Mouse (Mus musculus): ENCODE results near the gene Grb7. TPM values are rescaled to one million over a fixed set of nuclear protein-coding genes. Genes with fewer than 3 reads are reported as not detected.
A peak's percentile ranks its signal among the peaks of the same experiment; 100 is the strongest.

The Grb7 gene
- polyA plus RNA-seq, 1 experiment from 2014 or later: 0.60 TPM

DNA sequence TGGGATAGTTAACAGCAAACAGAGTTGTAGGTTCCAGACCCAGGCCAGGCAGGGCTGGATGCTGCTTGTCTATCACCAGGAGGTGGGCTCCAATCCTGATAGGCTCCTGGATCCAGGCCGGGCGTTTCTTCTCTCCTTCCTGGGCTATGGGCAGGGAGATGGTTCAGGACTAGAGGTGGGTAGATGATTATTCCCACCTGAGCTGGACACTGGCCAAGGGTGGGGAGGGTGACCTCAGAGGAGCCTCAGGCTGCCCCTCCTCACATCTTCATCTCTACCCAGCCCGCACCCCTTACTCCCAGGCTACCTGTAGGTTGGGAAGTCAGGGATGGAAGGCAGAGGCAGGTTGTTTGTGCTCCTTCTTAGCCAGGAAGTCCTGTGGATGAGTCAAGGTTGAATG, 3.2 kb downstream of the Grb7 start:
- Histone ChIP-seq H3K27ac (ENCODE audit: low read depth, low read length) (no peak overlapping the region), H3K4me3 (ENCODE audit: low read depth, low read length) (no peak overlapping the region), H3K36me3 (ENCODE audit: control insufficient read depth, insufficient read depth, low read length) (no peaks in the 10 kb centered on the region), H3K4me2 (no peak overlapping the region), H3K9me3 (ENCODE audit: control insufficient read depth, low read length) (no peaks in the 10 kb centered on the region), H3K27me3 (ENCODE audit: control insufficient read depth, insufficient read depth, low read length) (peaks cover 12% of the 10 kb centered on the region), H3K4me1 (ENCODE audit: control insufficient read depth, insufficient read depth, low read length) (0 out of 2 replicates have a peak, but pooled peaks cover 2% of the 10 kb centered on the region), H3K9ac (ENCODE audit: low read length) (no peak overlapping the region)
- ATAC-seq (ENCODE audit: low FRiP score) (no peak), DNase-seq (ENCODE audit: low spot score, missing footprints) (no peak)
- 79% methylated on average over 3 of the region's 3 CpGs for WGBS

DNA sequence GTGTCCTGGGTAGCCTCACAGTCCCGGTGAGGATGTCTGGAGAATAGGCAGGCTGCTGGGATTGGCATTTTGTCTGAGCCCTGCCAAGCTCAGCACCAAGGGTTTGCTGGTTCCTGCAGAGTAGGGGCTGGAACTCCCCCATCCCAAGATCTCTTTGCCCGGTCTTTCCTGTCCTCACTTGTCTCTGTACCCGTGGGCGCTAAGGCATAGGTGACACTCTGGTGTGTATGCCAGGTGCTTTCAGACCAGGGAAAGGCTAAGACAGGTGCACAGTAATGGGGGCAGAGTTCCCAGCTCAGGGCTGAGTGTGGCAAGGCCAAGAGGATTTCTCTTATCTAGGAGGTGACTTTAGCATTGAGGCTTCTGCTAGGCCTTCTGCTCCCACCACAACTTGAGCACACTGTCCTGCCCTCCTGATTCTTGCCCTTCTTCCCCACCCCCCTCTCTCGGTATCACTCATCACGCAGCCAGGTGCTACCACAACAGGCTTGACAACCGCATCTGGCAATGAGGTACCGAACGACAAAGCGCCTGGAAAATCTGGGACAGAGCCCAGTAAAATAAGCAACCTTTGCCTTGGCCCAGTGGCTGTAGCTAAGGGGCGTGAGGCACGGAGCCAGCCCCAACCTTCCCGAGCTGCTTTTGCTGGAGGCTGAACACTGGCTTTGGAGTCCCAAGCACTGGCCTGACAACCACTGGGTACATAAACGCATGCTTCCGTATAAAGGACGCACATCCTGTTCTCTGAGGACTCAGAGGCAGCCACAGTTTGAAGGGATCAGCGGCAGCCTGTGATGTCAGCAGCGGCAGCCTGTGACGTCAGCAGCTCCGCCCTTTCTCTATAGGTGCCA, 4.0 kb downstream of the Grb7 start:
- DNase-seq (ENCODE audit: low spot score, missing footprints): no peak
- Histone ChIP-seq H3K27me3 (ENCODE audit: control insufficient read depth, insufficient read depth, low read length) (peaks cover 12% of the 10 kb centered on the region), H3K4me2 (no peak overlapping the region), H3K27ac (ENCODE audit: low read depth, low read length) (no peak overlapping the region), H3K4me3 (ENCODE audit: low read depth, low read length) (no peak overlapping the region), H3K9me3 (ENCODE audit: control insufficient read depth, low read length) (no peaks in the 10 kb centered on the region), H3K36me3 (ENCODE audit: control insufficient read depth, insufficient read depth, low read length) (no peaks in the 10 kb centered on the region), H3K4me1 (ENCODE audit: control insufficient read depth, insufficient read depth, low read length) (0 out of 2 replicates have a peak, but pooled peaks cover 2% of the 10 kb centered on the region), H3K9ac (ENCODE audit: low read length) (no peak overlapping the region)
- 91% methylated on average over 20 of the region's 20 CpGs for WGBS
- no peak for ATAC-seq (ENCODE audit: low FRiP score)

DNA sequence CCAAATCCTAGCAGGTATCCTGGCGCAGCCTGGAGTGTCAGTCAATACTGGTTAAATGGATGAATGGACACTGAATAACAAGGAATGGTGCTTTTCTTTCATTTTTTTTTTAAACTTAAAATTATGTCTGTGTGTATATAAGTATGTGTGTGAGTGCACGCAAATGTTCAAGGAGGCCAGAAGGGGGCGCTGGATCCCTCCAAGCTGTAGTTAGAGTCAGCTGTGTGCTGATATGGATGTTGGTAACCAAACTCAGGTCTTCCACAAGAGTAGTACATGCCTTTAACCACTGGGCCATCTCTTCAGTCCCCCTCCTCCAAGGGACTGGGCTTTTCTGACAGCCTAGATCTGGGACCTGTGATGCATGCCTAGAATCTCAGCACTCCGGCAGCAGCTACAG, 9.3 kb downstream of the Grb7 start:
- H3K4me2 ChIP-seq: no peak overlapping the region
- H3K4me3 ChIP-seq (ENCODE audit: low read depth, low read length): no peak overlapping the region
- H3K36me3 ChIP-seq (ENCODE audit: control insufficient read depth, insufficient read depth, low read length): no peaks in the 10 kb centered on the region
- no peaks in the 10 kb centered on the region for H3K9me3 ChIP-seq (ENCODE audit: control insufficient read depth, low read length)
- no peak for DNase-seq (ENCODE audit: low spot score, missing footprints)
- no peak overlapping the region for H3K9ac ChIP-seq (ENCODE audit: low read length)
- H3K27ac ChIP-seq (ENCODE audit: low read depth, low read length): no peak overlapping the region
- 0 out of 2 replicates have a peak, but pooled peaks cover 2% of the 10 kb centered on the region for H3K4me1 ChIP-seq (ENCODE audit: control insufficient read depth, insufficient read depth, low read length)
- no peak for ATAC-seq (ENCODE audit: low FRiP score)
- WGBS: 89% methylated on average over 4 of the region's 4 CpGs
- peaks cover 25% of the 10 kb centered on the region for H3K27me3 ChIP-seq (ENCODE audit: control insufficient read depth, insufficient read depth, low read length)

GRCm38 (mm10) chr11:98456545-98456944, 10.4 kb downstream of the Grb7 start:
- Histone ChIP-seq H3K4me1 (ENCODE audit: control insufficient read depth, insufficient read depth, low read length) (0 out of 2 replicates have a peak, but pooled peaks cover 2% of the 10 kb centered on the region), H3K9ac (ENCODE audit: low read length) (no peak overlapping the region), H3K9me3 (ENCODE audit: control insufficient read depth, low read length) (no peaks in the 10 kb centered on the region), H3K36me3 (ENCODE audit: control insufficient read depth, insufficient read depth, low read length) (no peaks in the 10 kb centered on the region), H3K4me3 (ENCODE audit: low read depth, low read length) (no peak overlapping the region), H3K4me2 (no peak overlapping the region), H3K27ac (ENCODE audit: low read depth, low read length) (no peak overlapping the region), H3K27me3 (ENCODE audit: control insufficient read depth, insufficient read depth, low read length) (peaks cover 25% of the 10 kb centered on the region)
- ATAC-seq (ENCODE audit: low FRiP score) (no peak), DNase-seq (ENCODE audit: low spot score, missing footprints) (no peak)
- 86% methylated on average over 5 of the region's 5 CpGs for WGBS

- H3K4me3 ChIP-seq (ENCODE audit: low read depth, low read length): peak overlapping the region; percentile 48
- H3K9me3 ChIP-seq (ENCODE audit: control insufficient read depth, low read length): no peaks in the 10 kb centered on the region
- no peaks in the 10 kb centered on the region for H3K36me3 ChIP-seq (ENCODE audit: control insufficient read depth, insufficient read depth, low read length)
- WGBS: 26% methylated on average over 9 of the region's 9 CpGs
- no peak for DNase-seq (ENCODE audit: low spot score, missing footprints)
- H3K27ac ChIP-seq (ENCODE audit: low read depth, low read length): no peak overlapping the region
- 0 out of 2 replicates have a peak, but pooled peaks cover 2% of the 10 kb centered on the region for H3K4me1 ChIP-seq (ENCODE audit: control insufficient read depth, insufficient read depth, low read length)
- H3K9ac ChIP-seq (ENCODE audit: low read length): peak overlapping the region; percentile 61
- H3K27me3 ChIP-seq (ENCODE audit: control insufficient read depth, insufficient read depth, low read length): peaks cover 25% of the 10 kb centered on the region
- H3K4me2 ChIP-seq: peak overlapping the region; percentile 72
- ATAC-seq (ENCODE audit: low FRiP score): no peak; the same call in 1 of the 2 replicates
Measured at GRCm38 (mm10) chr11:98456945-98457344, 10.8 kb downstream of the Grb7 start.

GRCm38 (mm10) chr11:98457367-98458120, 11.3 kb downstream of the Grb7 start:
- Histone ChIP-seq H3K27ac (ENCODE audit: low read depth, low read length) (no peak overlapping the region), H3K4me1 (ENCODE audit: control insufficient read depth, insufficient read depth, low read length) (0 out of 2 replicates have a peak, but pooled peaks cover 2% of the 10 kb centered on the region), H3K27me3 (ENCODE audit: control insufficient read depth, insufficient read depth, low read length) (peaks cover 25% of the 10 kb centered on the region), H3K9ac (ENCODE audit: low read length) (peak overlapping the region; percentile 61), H3K4me2 (peak overlapping the region; percentile 72), H3K9me3 (ENCODE audit: control insufficient read depth, low read length) (no peaks in the 10 kb centered on the region), H3K36me3 (ENCODE audit: control insufficient read depth, insufficient read depth, low read length) (no peaks in the 10 kb centered on the region), H3K4me3 (ENCODE audit: low read depth, low read length) (peak overlapping the region; percentile 48)
- ATAC-seq (ENCODE audit: low FRiP score) (peak; percentile 87), DNase-seq (ENCODE audit: low spot score, missing footprints) (peak; percentile 98)
- WGBS: under 1% methylated on average over 46 of the region's 64 CpGs

- Histone ChIP-seq H3K27me3 (ENCODE audit: control insufficient read depth, insufficient read depth, low read length) (peaks cover 25% of the 10 kb centered on the region), H3K27ac (ENCODE audit: low read depth, low read length) (no peak overlapping the region), H3K4me3 (ENCODE audit: low read depth, low read length) (peak overlapping the region; percentile 48), H3K4me1 (ENCODE audit: control insufficient read depth, insufficient read depth, low read length) (0 out of 2 replicates have a peak, but pooled peaks cover 2% of the 10 kb centered on the region), H3K4me2 (peak overlapping the region; percentile 72), H3K9me3 (ENCODE audit: control insufficient read depth, low read length) (no peaks in the 10 kb centered on the region), H3K9ac (ENCODE audit: low read length) (peak overlapping the region; percentile 61), H3K36me3 (ENCODE audit: control insufficient read depth, insufficient read depth, low read length) (no peaks in the 10 kb centered on the region)
- ATAC-seq (ENCODE audit: low FRiP score) (no peak; the same call in 1 of the 2 replicates), DNase-seq (ENCODE audit: low spot score, missing footprints) (peak; percentile 88)
- WGBS: 5% methylated on average over 28 of the region's 30 CpGs
Measured at GRCm38 (mm10) chr11:98458121-98458990, 12.2 kb downstream of the Grb7 start.

- no peak overlapping the region for H3K9ac ChIP-seq (ENCODE audit: low read length)
- H3K4me2 ChIP-seq: no peak overlapping the region
- H3K27ac ChIP-seq (ENCODE audit: low read depth, low read length): no peak overlapping the region
- no peaks in the 10 kb centered on the region for H3K9me3 ChIP-seq (ENCODE audit: control insufficient read depth, low read length)
- H3K4me1 ChIP-seq (ENCODE audit: control insufficient read depth, insufficient read depth, low read length): 0 out of 2 replicates have a peak, but pooled peaks cover 2% of the 10 kb centered on the region
- no peaks in the 10 kb centered on the region for H3K36me3 ChIP-seq (ENCODE audit: control insufficient read depth, insufficient read depth, low read length)
- ATAC-seq (ENCODE audit: low FRiP score): no peak
- peaks cover 25% of the 10 kb centered on the region for H3K27me3 ChIP-seq (ENCODE audit: control insufficient read depth, insufficient read depth, low read length)
- DNase-seq (ENCODE audit: low spot score, missing footprints): no peak
- WGBS: 24% methylated on average over 11 of the region's 11 CpGs
- no peak overlapping the region for H3K4me3 ChIP-seq (ENCODE audit: low read depth, low read length)
Measured at GRCm38 (mm10) chr11:98459071-98459741, 13.0 kb downstream of the Grb7 start.
